Mouse (Mus musculus): ENCODE measurements around the gene 3830403N18Rik. TPM values are rescaled to one million over a fixed set of nuclear protein-coding genes. Genes with fewer than 3 reads are reported as not detected.
"Not testable (repeated sequence)": the region's sequence is repeated elsewhere in the genome, so short reads cannot be mapped to it uniquely, and the experiment has no call there.

Gene 3830403N18Rik
- under 1 TPM in 1 of 2 experiments, not detected in 1; 0.38 TPM for total RNA-seq (2021)
- polyA plus RNA-seq (2012; rRNA removed): not detected in 2 replicates
- long read RNA-seq, partial matches to known transcripts: 0 of 1 reads
- long read RNA-seq, other reads (novel, unspliced or antisense): 1 of 1 reads

DNA sequence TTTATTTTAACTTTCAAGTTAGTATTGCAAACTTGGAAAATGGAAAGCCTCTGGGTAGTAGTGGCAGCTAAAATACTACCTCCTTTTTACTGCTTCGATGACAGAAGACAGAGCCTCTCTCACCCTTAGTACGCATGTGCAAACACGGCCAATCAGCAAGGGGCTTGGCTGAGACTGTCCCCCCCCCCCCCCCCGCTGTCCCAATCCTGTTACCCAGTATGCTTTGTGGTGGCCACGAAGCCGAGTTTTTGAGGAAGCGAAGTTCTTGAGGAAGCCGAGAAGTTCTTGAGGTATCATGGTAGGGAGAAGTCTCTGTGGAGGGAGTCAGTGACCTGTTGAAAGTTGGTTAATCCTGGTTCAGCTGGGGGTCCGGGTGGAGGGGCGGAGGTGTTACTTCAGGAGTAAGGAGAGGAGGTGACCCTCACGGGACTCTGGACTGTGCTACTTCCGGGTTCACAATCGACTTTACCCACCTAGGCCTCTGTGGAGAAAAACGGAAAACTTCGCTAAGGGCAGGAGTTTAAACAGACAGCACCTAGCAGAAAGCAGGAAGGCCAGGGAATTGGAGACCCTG lies at the start of gene 3830403N18Rik:
Gene 3830403N18Rik, plus strand, starts transcription at position 237 of the 574 bp plus-strand sequence.
- not testable (repeated sequence) for DNase-seq

DNA sequence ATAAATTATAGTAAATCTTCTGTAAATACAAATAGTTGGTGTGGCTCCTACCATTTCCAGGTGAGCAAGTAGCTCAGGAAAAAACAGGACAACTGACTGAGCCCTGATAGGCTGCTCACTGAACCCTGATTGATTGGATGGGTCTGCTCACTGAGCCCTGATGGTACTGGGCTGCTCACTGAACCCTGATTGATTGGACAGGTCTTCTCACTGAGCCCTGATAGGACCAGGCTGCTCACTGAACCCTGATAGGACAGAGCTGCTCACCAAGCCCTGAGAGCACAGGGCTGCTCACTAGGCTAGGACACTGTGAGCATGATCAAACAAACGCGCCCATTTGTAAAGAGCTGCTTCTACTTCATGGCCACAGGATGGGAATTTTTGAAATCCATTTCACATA lies 15.0 kb downstream of the 3830403N18Rik start:
- no peak for DNase-seq

DNA sequence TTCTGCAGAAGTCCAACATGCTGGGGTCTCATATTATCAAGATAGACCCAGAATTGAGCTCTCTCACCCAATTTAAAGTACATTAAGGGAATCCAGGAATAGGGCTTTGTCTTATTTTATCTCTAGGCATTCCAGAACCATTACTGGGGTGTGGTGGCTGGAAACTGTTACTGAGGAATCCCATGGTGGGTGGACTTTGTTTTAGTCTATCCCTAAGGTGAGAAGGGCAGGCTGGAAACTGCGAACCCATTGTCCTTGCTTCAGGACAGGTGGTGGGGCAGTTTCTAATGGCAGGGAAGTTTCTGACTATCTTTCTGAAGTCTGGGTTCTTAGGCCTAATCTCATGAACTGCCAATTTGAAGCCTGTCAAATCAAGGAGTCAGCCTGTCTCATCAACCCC lies 50.1 kb downstream of the 3830403N18Rik start:
- DNase-seq: not testable (repeated sequence)

Other genes starting within 250 kb of the 3830403N18Rik start
- not detected for gene Gm773, start 76.3 kb downstream of the 3830403N18Rik start, total RNA-seq (2021)
- not detected in 2 replicates for gene Gm773, start 76.3 kb downstream of the 3830403N18Rik start, polyA plus RNA-seq (2012; rRNA removed)
- 1 to 10 TPM; 2.6 to 4.5 TPM for gene Zfp449, start 209.8 kb downstream of the 3830403N18Rik start, total RNA-seq (2021)
- gene Zfp449, start 209.8 kb downstream of the 3830403N18Rik start, polyA plus RNA-seq (2012; rRNA removed): 0.13 and 0.19 TPM in 2 replicates
- 1 to 10 TPM in 1 of 2 experiments, under 1 TPM in 1; 0.93 to 1.0 TPM for gene Smim10l2a, start 238.0 kb downstream of the 3830403N18Rik start, total RNA-seq (2021)
- gene Smim10l2a, start 238.0 kb downstream of the 3830403N18Rik start, polyA plus RNA-seq (2012; rRNA removed): 1.1 TPM in 2 replicates